14 mouse cellular contexts compared by ENCODE assay signal in genomic region chr1:90222427-90222901, GRCm38 (mm10). TPM values are rescaled to one million over a fixed set of nuclear protein-coding genes. Genes with fewer than 3 reads are reported as not detected.
DNase-seq lines count a peak whose midpoint lies in the region; ATAC-seq and TF ChIP-seq lines count a peak whose summit lies in the region.
"Had no signal": no experiment of that assay in that cellular context is flagged by ENCODE, and none has a peak within 500 bp of the region (broad histone marks: within the 10 kb centered on the region; RNA-seq: fewer than 3 reads in every experiment).

No protein-coding gene starts in this region.

- H3K4me1 ChIP-seq in forebrain, embryonic 14.5 days (ENCODE audit: control insufficient read depth, insufficient read depth, low read length): peaks cover 35% of the 10 kb centered on the region
- peaks cover 16% of the 10 kb centered on the region; the same call in 1 of the 2 replicates for H3K4me1 ChIP-seq in hindbrain, postnatal 0 days (ENCODE audit: insufficient read depth, low read length)
- H3K4me1 ChIP-seq in neural tube, embryonic 12.5 days: peaks cover 66% of the 10 kb centered on the region

- DNase-seq in frontal cortex, adult 2 months (ENCODE audit: extremely low spot score in 1 of 2, low spot score in 1 of 2): no peak
- DNase-seq in forebrain, embryonic 14.5 days (ENCODE audit: low spot score): no peak
- DNase-seq in hindbrain, postnatal 0 days (ENCODE audit: low spot score): peak; percentile 53
- no peak for DNase-seq in cerebellum, postnatal 4 days (ENCODE audit: low spot score in 2 of 2)
- DNase-seq in lung, postnatal 4 days: no peak
- DNase-seq: adrenal gland, adult 8-10 months; gastrocnemius, postnatal 10 days had no signal

- H3K9ac ChIP-seq in forebrain, embryonic 14.5 days (ENCODE audit: low read length): 0 out of 2 replicates have a peak overlapping the region, but pooled peaks have one; percentile 0
- no peak overlapping the region for H3K9ac ChIP-seq in hindbrain, postnatal 0 days (replicated peaks; ENCODE audit: low read length)
- no peak overlapping the region for H3K9ac ChIP-seq in neural tube, embryonic 12.5 days
- H3K9ac ChIP-seq: heart, embryonic 12.5 days had no signal

- no peak overlapping the region for H3K4me3 ChIP-seq in forebrain, embryonic 14.5 days (ENCODE audit: low read depth, low read length)
- no peak overlapping the region for H3K4me3 ChIP-seq in hindbrain, postnatal 0 days (ENCODE audit: low read length)
- H3K4me3 ChIP-seq in neural tube, embryonic 12.5 days: no peak overlapping the region
- H3K4me3 ChIP-seq: erythroblast, embryonic 14.5 days; heart, embryonic 12.5 days had no signal

- H3K27ac ChIP-seq in forebrain, embryonic 14.5 days (ENCODE audit: low read depth, low read length): peak overlapping the region; percentile 70
- peak overlapping the region; percentile 67; the same call in 1 of the 2 replicates for H3K27ac ChIP-seq in hindbrain, postnatal 0 days
- peak overlapping the region; percentile 47; the same call in 1 of the 2 replicates for H3K27ac ChIP-seq in neural tube, embryonic 12.5 days

- peak; percentile 14; the same call in 1 of the 2 replicates for ATAC-seq in frontal cortex, adult (ENCODE audit: low TSS enrichment)
- peak; percentile 51; the same call in 1 of the 2 replicates for ATAC-seq in forebrain, embryonic 14.5 days
- peak; percentile 16; the same call in 1 of the 2 replicates for ATAC-seq in hindbrain, postnatal 0 days
- ATAC-seq in neural tube, embryonic 12.5 days (ENCODE audit: low FRiP score, low read depth): peak; percentile 65
- no peak for ATAC-seq in cerebellum, adult (ENCODE audit: insufficient number of reproducible peaks, low FRiP score, low TSS enrichment)

- H3K36me3 ChIP-seq in forebrain, embryonic 14.5 days (ENCODE audit: control insufficient read depth, insufficient read depth, low read length): no peaks in the 10 kb centered on the region
- no peaks in the 10 kb centered on the region for H3K36me3 ChIP-seq in hindbrain, postnatal 0 days (ENCODE audit: insufficient read depth, low read length)
- H3K36me3 ChIP-seq in neural tube, embryonic 12.5 days: no peaks in the 10 kb centered on the region
- H3K36me3 ChIP-seq: heart, embryonic 12.5 days had no signal

- no peaks in the 10 kb centered on the region for H3K9me3 ChIP-seq in forebrain, embryonic 14.5 days (replicated peaks; ENCODE audit: control insufficient read depth, low read length)
- no peaks in the 10 kb centered on the region for H3K9me3 ChIP-seq in hindbrain, postnatal 0 days (ENCODE audit: low read length)
- H3K9me3 ChIP-seq in neural tube, embryonic 12.5 days: no peaks in the 10 kb centered on the region
- H3K9me3 ChIP-seq: heart, embryonic 12.5 days had no signal

- 4% methylated on average over 17 of the region's 17 CpGs for WGBS in forebrain, embryonic 14.5 days
- 16% methylated on average over 17 of the region's 17 CpGs for WGBS in hindbrain, postnatal 0 days
- whole genome bisulfite sequencing in neural tube, embryonic 12.5 days: 26% methylated on average over 17 of the region's 17 CpGs

- peak overlapping the region; percentile 43 for H3K4me2 ChIP-seq in forebrain, embryonic 14.5 days (ENCODE audit: low read length)
- H3K4me2 ChIP-seq in hindbrain, postnatal 0 days (ENCODE audit: low read depth, low read length): peak overlapping the region; percentile 31
- peak overlapping the region; percentile 43 for H3K4me2 ChIP-seq in neural tube, embryonic 12.5 days (replicated peaks)
- H3K4me2 ChIP-seq: heart, embryonic 12.5 days; liver, embryonic 11.5 days had no signal

- H3K27me3 ChIP-seq in forebrain, embryonic 14.5 days (replicated peaks; ENCODE audit: control insufficient read depth, insufficient read depth, low read length): no peaks in the 10 kb centered on the region
- no peaks in the 10 kb centered on the region for H3K27me3 ChIP-seq in hindbrain, postnatal 0 days (ENCODE audit: insufficient read depth, low read length)
- H3K27me3 ChIP-seq in neural tube, embryonic 12.5 days (replicated peaks): no peaks in the 10 kb centered on the region
- H3K27me3 ChIP-seq: heart, embryonic 12.5 days had no signal

- TF ChIP-seq CTCF in hindbrain, postnatal 0 days (IDR thresholded peaks at IDR 0.05; ENCODE audit: low read depth): no peak

RNA-seq across cellular contexts. Expression of gene Ackr3, which starts 18.7 kb away (rescaled TPM):
- 18.6 and 20.4 TPM in 2 replicates for polyA plus RNA-seq in frontal cortex, adult 2 months (2012; rRNA removed)
- 33.5 and 40.2 TPM in 2 replicates for polyA plus RNA-seq in forebrain, embryonic 14.5 days (2014; fragmentation: Nextera tagmentation; extraction: Ambion mirVana)
- total RNA-seq in hindbrain, postnatal 0 days (2014; rRNA removed): 7.2 and 13.1 TPM in 2 replicates
- 7.4 and 7.8 TPM in 2 replicates for polyA plus RNA-seq in hindbrain, postnatal 0 days (2015; fragmentation: Nextera tagmentation; extraction: Ambion mirVana)
- 34.0 and 38.0 TPM in 2 replicates for polyA plus RNA-seq in neural tube, embryonic 12.5 days (2016; fragmentation: Nextera tagmentation; extraction: Ambion mirVana)
- total RNA-seq: common myeloid progenitor, adult 5-6 weeks had no signal
- polyA plus RNA-seq: erythroblast, embryonic 14.5 days had no signal
